Mouse (Mus musculus) embryonic fibroblast, embryonic 13.5 days (primary cell): ENCODE measurements at regions not wholly inside any gene's neighbourhood (a gene's known extent, or its start where the extent isn't known, plus 50 kb on each side); places are given as distances from the start of the nearest gene placed in this dataset.

Experiments
- CTCF ChIP-seq: IDR thresholded peaks from 2 replicates; pipeline ENCODE4 v1.5.1; 2011; ENCODE audit warnings: mild to moderate bottlenecking, control low read depth, low read length, moderate library complexity, borderline replicate concordance; ENCODE audit not compliant: insufficient read depth
- POLR2A ChIP-seq: IDR thresholded peaks from 2 replicates; pipeline ENCODE4 v1.6.1; 2011; ENCODE audit warnings: low read depth, mild to moderate bottlenecking, control low read depth, low read length, moderate library complexity

- TF ChIP-seq POLR2A: no peak
- no peak for TF ChIP-seq CTCF
Observed at GRCm38 (mm10) chr14:24957392-24957791, 470.5 kb downstream of the Rps24 start.
